Mouse (Mus musculus): ENCODE data around the gene Trpv2.

Trpv2 gene

DNA sequence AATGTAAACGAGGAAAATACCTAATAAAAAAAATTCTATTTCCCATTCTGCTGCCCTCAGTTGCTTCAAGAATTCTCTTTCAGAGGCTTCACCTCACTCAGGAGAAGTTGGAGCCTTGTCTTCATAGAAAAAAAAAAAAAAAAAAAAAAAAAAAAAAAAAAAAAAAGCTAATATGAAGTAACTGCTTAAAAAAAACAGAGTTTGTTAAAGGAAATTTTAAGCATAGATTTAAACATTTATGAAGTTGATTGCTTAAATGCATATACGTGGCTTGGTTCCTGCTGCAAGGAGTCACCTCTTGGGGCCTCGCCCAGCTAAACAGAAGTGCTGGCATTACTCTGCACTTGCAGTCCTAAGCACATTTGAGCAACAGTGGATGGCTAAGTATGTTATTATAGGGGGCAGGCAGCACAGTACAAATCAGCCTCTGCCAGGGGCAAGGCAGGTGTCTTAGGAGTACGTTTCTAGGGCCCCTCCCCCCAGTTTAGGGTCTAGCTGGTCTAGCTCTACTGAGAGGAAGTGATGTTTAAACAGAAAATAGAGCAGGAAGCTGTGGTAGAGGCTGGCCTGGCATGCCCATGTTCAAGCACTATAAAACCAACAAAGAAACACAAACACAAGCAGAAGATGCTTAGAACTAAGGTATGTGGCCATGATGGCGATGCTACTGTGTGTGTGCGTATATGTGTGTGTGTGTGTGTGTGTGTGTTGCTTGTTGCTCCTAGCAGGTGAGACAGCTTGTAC lies at the start of gene Trpv2:
Gene Trpv2, plus strand, starts transcription at position 528 of the 744 bp plus-strand sequence.
- no peak for DNase-seq

GRCm38 (mm10) chr11:62537089-62537488 lies 37.2 kb upstream of the Trpv2 start:
- no peak for DNase-seq

GRCm38 (mm10) chr11:62537590-62537989 lies 36.7 kb upstream of the Trpv2 start:
- DNase-seq = peak; percentile 44

DNA sequence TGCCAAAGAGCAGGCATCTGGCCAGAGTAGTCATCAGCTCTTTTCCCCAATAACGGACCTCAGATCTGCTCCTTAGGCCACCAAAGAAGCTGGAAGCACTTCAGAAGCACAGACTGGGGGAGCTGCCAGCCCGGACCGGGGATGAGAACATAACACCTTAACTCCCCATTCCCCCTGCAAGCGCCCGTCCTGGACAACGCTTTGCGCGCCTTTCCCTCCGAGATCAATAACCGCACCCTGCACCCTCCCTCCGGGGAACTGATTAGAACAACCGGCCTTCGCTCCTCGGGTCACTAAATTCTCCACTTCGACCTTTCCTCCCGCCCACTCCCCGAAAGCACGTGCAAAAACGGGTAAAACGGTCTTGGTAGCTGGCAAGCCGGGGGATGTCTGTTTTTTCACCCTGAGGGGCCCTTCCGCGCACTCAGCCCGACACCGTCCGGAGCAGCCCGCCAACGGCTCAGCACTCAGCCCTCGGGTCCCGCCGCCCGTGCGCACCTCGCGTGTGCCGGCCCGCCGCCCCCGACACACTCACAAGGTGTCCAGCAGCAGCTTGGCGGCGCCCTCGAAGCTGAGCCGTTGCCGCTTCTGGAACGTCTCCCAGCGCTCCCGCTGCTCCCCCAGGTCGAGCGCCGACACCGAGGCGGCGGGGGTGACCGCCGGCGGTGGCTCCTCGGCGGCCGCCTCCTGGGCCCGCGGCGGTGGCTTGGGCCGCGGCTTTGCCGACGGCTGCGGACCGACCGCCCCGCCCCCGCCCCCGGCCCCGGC lies 35.8 kb upstream of the Trpv2 start:
- peak; percentile 74 for DNase-seq

DNA sequence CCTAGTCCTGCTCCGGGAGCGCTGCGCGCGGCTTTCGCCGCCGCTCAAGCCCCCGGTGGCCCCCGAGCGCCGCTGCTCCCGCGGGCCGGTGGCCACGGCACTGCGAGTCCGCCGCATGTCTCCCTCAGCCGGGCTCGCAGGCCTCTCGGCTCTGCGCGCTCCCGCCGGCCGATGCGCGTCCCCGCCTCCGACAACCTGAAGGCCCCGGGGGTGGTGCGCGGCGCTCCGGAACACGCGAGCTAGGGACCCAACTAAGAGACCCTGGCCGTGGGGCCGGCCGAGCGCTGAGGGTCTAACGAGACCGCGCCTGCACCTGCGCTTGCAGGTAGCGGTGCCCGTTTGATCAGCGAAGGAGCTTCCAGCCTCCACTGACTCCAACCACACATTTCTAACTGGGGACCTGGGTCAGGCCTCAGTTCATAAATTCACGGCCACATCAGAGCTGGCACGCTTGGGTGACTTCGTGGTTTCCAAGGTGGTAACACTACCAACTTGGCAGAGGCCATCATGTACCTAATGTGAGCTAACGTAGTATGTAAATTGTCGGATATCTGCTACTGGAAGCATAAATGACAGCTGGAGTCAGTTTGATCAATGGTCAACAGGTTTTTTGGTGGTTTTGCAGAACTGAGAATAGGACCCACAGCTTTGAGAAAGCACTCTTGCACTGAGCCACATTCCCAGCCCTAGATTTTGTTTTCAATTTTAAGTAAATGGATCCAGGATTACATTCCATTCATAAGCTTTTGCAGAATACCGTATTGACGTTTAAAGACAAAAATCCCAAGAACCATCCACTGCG lies 35.0 kb upstream of the Trpv2 start, which contains the start of gene Cenpv:
Gene Cenpv, minus strand, starts transcription at position 173 of the 802 bp plus-strand sequence.
- peak; percentile 86 for DNase-seq

DNA sequence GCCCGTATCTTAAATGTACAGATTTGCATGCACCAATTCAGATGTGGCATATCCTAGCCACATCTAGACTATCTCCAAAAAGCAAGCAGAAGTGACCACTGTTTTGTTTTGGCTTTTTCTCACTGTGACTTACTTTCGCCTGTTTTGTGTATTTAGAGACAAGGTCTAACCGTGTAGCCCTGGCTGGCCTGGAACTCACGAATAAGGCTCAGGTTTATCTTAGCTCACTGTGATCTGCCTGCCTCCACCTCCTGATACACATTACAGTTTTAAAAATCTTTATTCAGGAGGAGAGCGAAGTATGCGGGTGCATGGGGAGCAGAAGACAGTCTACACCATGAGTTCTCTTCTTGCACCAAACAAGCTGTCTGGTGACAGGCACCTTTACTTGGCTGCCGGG lies 34.1 kb upstream of the Trpv2 start:
- DNase-seq = no peak

DNA sequence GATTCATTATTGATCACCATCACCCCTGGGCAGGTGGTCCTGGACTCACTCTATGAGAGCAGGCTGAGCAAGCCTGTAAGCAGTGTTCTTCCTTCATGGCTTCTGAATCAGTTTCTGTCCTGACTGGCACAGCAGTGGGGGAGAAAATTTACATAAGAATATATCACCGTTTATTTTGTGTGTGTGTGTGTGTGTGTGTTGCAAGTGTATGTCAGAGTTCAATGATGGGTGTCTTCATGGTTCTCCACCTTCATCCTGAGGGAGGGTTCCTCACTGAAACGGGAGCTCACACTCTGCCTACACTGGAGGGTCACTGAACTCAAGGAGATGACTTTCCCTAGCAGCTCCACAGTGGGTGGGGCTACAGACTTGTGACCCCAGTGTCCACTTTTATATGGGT lies 33.3 kb upstream of the Trpv2 start:
- no peak for DNase-seq

GRCm38 (mm10) chr11:62541581-62541980 lies 32.7 kb upstream of the Trpv2 start:
- DNase-seq = no peak

DNA sequence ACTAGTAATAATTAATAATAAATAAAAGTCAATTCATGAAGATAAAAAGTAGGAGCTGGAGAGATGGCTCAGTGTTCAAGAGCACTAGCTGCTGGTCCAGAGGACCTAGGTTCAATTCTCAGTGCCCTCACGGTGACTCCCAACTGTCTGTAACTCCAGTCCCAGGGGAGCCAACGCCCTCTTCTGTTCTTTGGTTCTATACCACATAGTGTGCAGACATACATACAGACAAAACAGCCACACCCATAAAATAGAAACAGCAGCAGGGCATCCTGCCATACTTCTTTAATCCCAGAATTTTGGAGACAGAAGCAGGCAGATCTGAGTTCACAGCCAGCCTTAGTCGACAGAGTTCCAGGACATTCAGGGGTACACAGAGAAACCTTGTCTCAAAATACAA lies 30.3 kb upstream of the Trpv2 start:
- DNase-seq = no peak

GRCm38 (mm10) chr11:62549782-62550181 lies 24.5 kb upstream of the Trpv2 start:
- DNase-seq = peak; percentile 63

DNA sequence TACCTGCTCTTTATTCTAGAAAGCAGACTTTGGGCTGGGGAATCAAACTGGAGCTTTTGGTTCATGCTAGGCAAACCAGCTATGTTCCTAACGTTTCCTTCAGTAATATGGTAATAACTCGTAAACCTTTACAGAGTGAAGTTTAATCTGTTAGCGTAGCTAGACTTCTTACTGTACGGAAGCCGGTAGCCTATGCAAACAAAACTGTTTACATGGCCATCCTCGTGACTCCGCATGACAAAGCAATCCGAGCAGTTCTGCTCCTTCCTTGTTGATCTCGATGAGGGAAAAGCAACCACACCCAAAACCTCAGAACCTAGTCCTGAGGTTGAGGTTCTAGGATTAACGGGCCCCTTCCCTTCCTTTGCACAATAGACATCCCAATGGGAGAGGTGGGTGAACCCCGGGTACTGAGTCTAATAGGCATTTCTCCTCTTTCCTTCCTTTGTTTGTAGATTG lies 24.0 kb upstream of the Trpv2 start:
- peak; percentile 70 for DNase-seq

- DNase-seq = peak; percentile 100
These were observed 23.5 kb upstream of the Trpv2 start, which contains the start of gene Ubb for GRCm38 (mm10) chr11:62550727-62551225. Gene Ubb, plus strand, starts transcription at chr11:62551171.

- DNase-seq = peak; percentile 94
These were observed 22.8 kb upstream of the Trpv2 start for GRCm38 (mm10) chr11:62551226-62552119.

- DNase-seq = no peak
These were observed 21.1 kb upstream of the Trpv2 start for GRCm38 (mm10) chr11:62553186-62553585.

GRCm38 (mm10) chr11:62553633-62554032 lies 20.7 kb upstream of the Trpv2 start:
- DNase-seq = no peak

- DNase-seq = no peak
These were observed 20.0 kb upstream of the Trpv2 start for GRCm38 (mm10) chr11:62554163-62554855.

GRCm38 (mm10) chr11:62554934-62555517 lies 19.3 kb upstream of the Trpv2 start:
- no peak for DNase-seq

- DNase-seq = no peak
These were observed 18.3 kb upstream of the Trpv2 start for GRCm38 (mm10) chr11:62555896-62556412.

GRCm38 (mm10) chr11:62557205-62557604 lies 17.1 kb upstream of the Trpv2 start:
- DNase-seq = no peak

DNA sequence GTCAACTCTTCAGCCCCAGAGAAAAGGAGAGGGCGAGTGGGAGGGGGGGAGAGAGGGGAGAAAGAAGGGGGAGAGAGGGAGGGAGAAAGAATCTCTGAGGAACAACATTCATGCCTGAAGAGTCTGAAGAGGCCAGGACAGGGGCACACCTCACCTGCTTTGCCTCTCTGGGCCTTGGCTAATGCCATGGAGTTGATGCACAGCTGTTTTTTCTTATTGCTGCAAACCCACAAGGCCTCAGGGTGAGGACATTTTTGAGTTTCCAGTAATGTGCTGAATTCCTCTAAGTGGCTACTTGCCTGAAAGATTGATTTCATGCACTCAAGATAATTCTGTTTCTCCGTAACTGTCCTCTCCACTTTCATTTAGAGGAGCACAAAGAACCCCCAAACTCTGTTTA lies 16.1 kb upstream of the Trpv2 start:
- DNase-seq = no peak
